Mouse (Mus musculus): ENCODE measurements around the gene Mpi. TPM values are rescaled to one million over a fixed set of nuclear protein-coding genes. Genes with fewer than 3 reads are reported as not detected.

Mpi gene
- total and polyA plus RNA-seq, 2 experiments from 2014 or later, result 64.6 to 67.9 TPM

GRCm38 (mm10) chr9:57577144-57577849 is 24.7 kb upstream of the Mpi start:
- Histone ChIP-seq H3K4me1 (ENCODE audit: insufficient read depth, low read length) (no peaks in the 10 kb centered on the region), H3K4me3 (ENCODE audit: low read length) (no peak overlapping the region), H3K27ac (no peak overlapping the region), H3K9ac (replicated peaks; ENCODE audit: low read length) (no peak overlapping the region), H3K9me3 (ENCODE audit: low read length) (no peaks in the 10 kb centered on the region), H3K27me3 (ENCODE audit: insufficient read depth, low read length) (no peaks in the 10 kb centered on the region), H3K36me3 (ENCODE audit: insufficient read depth, low read length) (peaks cover 51% of the 10 kb centered on the region), H3K4me2 (ENCODE audit: low read depth, low read length) (no peak overlapping the region)
- no peak for ATAC-seq
- 84% methylated on average over 6 of the region's 6 CpGs for WGBS
- DNase-seq (ENCODE audit: low spot score), result no peak
- TF ChIP-seq CTCF (IDR thresholded peaks at IDR 0.05; ENCODE audit: low read depth), result no peak

GRCm38 (mm10) chr9:57575577-57575976 is 23.0 kb upstream of the Mpi start:
- Histone ChIP-seq H3K36me3 (ENCODE audit: insufficient read depth, low read length) (peaks cover 38% of the 10 kb centered on the region), H3K4me3 (ENCODE audit: low read length) (no peak overlapping the region), H3K27me3 (ENCODE audit: insufficient read depth, low read length) (no peaks in the 10 kb centered on the region), H3K9ac (replicated peaks; ENCODE audit: low read length) (no peak overlapping the region), H3K27ac (no peak overlapping the region), H3K4me1 (ENCODE audit: insufficient read depth, low read length) (no peaks in the 10 kb centered on the region), H3K9me3 (ENCODE audit: low read length) (no peaks in the 10 kb centered on the region), H3K4me2 (ENCODE audit: low read depth, low read length) (no peak overlapping the region)
- no peak for TF ChIP-seq CTCF (IDR thresholded peaks at IDR 0.05; ENCODE audit: low read depth)
- no peak for DNase-seq (ENCODE audit: low spot score)
- ATAC-seq, result no peak
- WGBS, result 85% methylated on average over 3 of the region's 3 CpGs

GRCm38 (mm10) chr9:57574397-57574796 is 21.8 kb upstream of the Mpi start:
- H3K4me2 ChIP-seq (ENCODE audit: low read depth, low read length), result no peak overlapping the region
- ATAC-seq (no peak), DNase-seq (ENCODE audit: low spot score) (no peak)
- H3K9ac ChIP-seq (replicated peaks; ENCODE audit: low read length), result no peak overlapping the region
- no peaks in the 10 kb centered on the region for H3K27me3 ChIP-seq (ENCODE audit: insufficient read depth, low read length)
- no peak for TF ChIP-seq CTCF (IDR thresholded peaks at IDR 0.05; ENCODE audit: low read depth)
- H3K36me3 ChIP-seq (ENCODE audit: insufficient read depth, low read length), result peaks cover 27% of the 10 kb centered on the region
- H3K4me1 ChIP-seq (ENCODE audit: insufficient read depth, low read length), result no peaks in the 10 kb centered on the region
- no peak overlapping the region for H3K27ac ChIP-seq
- H3K4me3 ChIP-seq (ENCODE audit: low read length), result no peak overlapping the region
- no peaks in the 10 kb centered on the region for H3K9me3 ChIP-seq (ENCODE audit: low read length)

GRCm38 (mm10) chr9:57568500-57568899 is 15.9 kb upstream of the Mpi start:
- H3K36me3 ChIP-seq (ENCODE audit: insufficient read depth, low read length), result peaks cover 19% of the 10 kb centered on the region
- no peak overlapping the region for H3K27ac ChIP-seq
- no peaks in the 10 kb centered on the region for H3K9me3 ChIP-seq (ENCODE audit: low read length)
- H3K4me2 ChIP-seq (ENCODE audit: low read depth, low read length), result no peak overlapping the region
- H3K4me3 ChIP-seq (ENCODE audit: low read length), result no peak overlapping the region
- ATAC-seq (no peak), DNase-seq (ENCODE audit: low spot score) (no peak)
- no peaks in the 10 kb centered on the region for H3K4me1 ChIP-seq (ENCODE audit: insufficient read depth, low read length)
- 98% methylated on average over 6 of the region's 6 CpGs for WGBS
- TF ChIP-seq CTCF (IDR thresholded peaks at IDR 0.05; ENCODE audit: low read depth), result no peak
- H3K27me3 ChIP-seq (ENCODE audit: insufficient read depth, low read length), result no peaks in the 10 kb centered on the region
- H3K9ac ChIP-seq (replicated peaks; ENCODE audit: low read length), result no peak overlapping the region

GRCm38 (mm10) chr9:57566846-57567245 is 14.3 kb upstream of the Mpi start:
- Histone ChIP-seq H3K27ac (peak overlapping the region; percentile 72; the same call in 1 of the 2 replicates), H3K9me3 (ENCODE audit: low read length) (no peaks in the 10 kb centered on the region), H3K27me3 (ENCODE audit: insufficient read depth, low read length) (no peaks in the 10 kb centered on the region), H3K9ac (replicated peaks; ENCODE audit: low read length) (no peak overlapping the region), H3K36me3 (ENCODE audit: insufficient read depth, low read length) (peaks cover 19% of the 10 kb centered on the region), H3K4me1 (ENCODE audit: insufficient read depth, low read length) (peaks cover 13% of the 10 kb centered on the region), H3K4me2 (ENCODE audit: low read depth, low read length) (no peak overlapping the region), H3K4me3 (ENCODE audit: low read length) (no peak overlapping the region)
- TF ChIP-seq CTCF (IDR thresholded peaks at IDR 0.05; ENCODE audit: low read depth), result peak; percentile 36
- 60% methylated on average over 8 of the region's 8 CpGs for WGBS
- DNase-seq (ENCODE audit: low spot score) (no peak), ATAC-seq (no peak)

GRCm38 (mm10) chr9:57565741-57566221 is 13.2 kb upstream of the Mpi start:
- 0 out of 2 replicates have a peak, but pooled peaks have one; percentile 8 for TF ChIP-seq CTCF (IDR thresholded peaks at IDR 0.05; ENCODE audit: low read depth)

GRCm38 (mm10) chr9:57564609-57565008 is 12.0 kb upstream of the Mpi start:
- no peaks in the 10 kb centered on the region for H3K9me3 ChIP-seq (ENCODE audit: low read length)
- H3K27me3 ChIP-seq (ENCODE audit: insufficient read depth, low read length), result no peaks in the 10 kb centered on the region
- TF ChIP-seq CTCF (IDR thresholded peaks at IDR 0.05; ENCODE audit: low read depth), result no peak
- no peak overlapping the region for H3K4me2 ChIP-seq (ENCODE audit: low read depth, low read length)
- WGBS, result 85% methylated on average over 6 of the region's 6 CpGs
- H3K4me1 ChIP-seq (ENCODE audit: insufficient read depth, low read length), result peaks cover 19% of the 10 kb centered on the region
- no peak overlapping the region for H3K27ac ChIP-seq
- ATAC-seq (no peak), DNase-seq (ENCODE audit: low spot score) (no peak)
- no peak overlapping the region for H3K9ac ChIP-seq (replicated peaks; ENCODE audit: low read length)
- H3K4me3 ChIP-seq (ENCODE audit: low read length), result no peak overlapping the region
- H3K36me3 ChIP-seq (ENCODE audit: insufficient read depth, low read length), result peaks cover 16% of the 10 kb centered on the region

More at GRCm38 (mm10) chr9:57565741-57566221, 13.2 kb upstream of the Mpi start:
- Histone ChIP-seq H3K9ac (replicated peaks; ENCODE audit: low read length) (no peak overlapping the region), H3K4me1 (ENCODE audit: insufficient read depth, low read length) (peaks cover 19% of the 10 kb centered on the region), H3K27me3 (ENCODE audit: insufficient read depth, low read length) (no peaks in the 10 kb centered on the region), H3K4me3 (ENCODE audit: low read length) (no peak overlapping the region), H3K27ac (peak overlapping the region; percentile 72; the same call in 1 of the 2 replicates), H3K36me3 (ENCODE audit: insufficient read depth, low read length) (peaks cover 16% of the 10 kb centered on the region), H3K4me2 (ENCODE audit: low read depth, low read length) (peak overlapping the region; percentile 16; the same call in 1 of the 2 replicates), H3K9me3 (ENCODE audit: low read length) (no peaks in the 10 kb centered on the region)
- peak; percentile 72 for ATAC-seq
- DNase-seq (ENCODE audit: low spot score), result peak; percentile 75
- WGBS, result 29% methylated on average over 10 of the region's 10 CpGs

All from hindbrain, postnatal 0 days (tissue).